Mouse (Mus musculus): ENCODE results near the gene Col4a2. TPM values are rescaled to one million over a fixed set of nuclear protein-coding genes. Genes with fewer than 3 reads are reported as not detected.

Gene Col4a2
- polyA plus RNA-seq, 1 experiment from 2014 or later, result 47.2 TPM

GRCm38 (mm10) chr8:11387282-11387681, 74.7 kb downstream of the Col4a2 start:
- WGBS, result 88% methylated on average over 4 of the region's 4 CpGs
- H3K27me3 ChIP-seq (ENCODE audit: control insufficient read depth, insufficient read depth, low read length), result no peaks in the 10 kb centered on the region
- no peak for ATAC-seq (ENCODE audit: low FRiP score, low TSS enrichment)
- no peak overlapping the region for H3K4me2 ChIP-seq (replicated peaks; ENCODE audit: low read depth)
- no peak overlapping the region for H3K9ac ChIP-seq (ENCODE audit: low read length)
- no peak overlapping the region for H3K27ac ChIP-seq (replicated peaks)
- H3K36me3 ChIP-seq (ENCODE audit: control insufficient read depth, insufficient read depth, low read length), result no peaks in the 10 kb centered on the region
- no peak for DNase-seq (ENCODE audit: low spot score)
- no peak overlapping the region for H3K4me3 ChIP-seq (ENCODE audit: low read depth, low read length)
- no peaks in the 10 kb centered on the region for H3K9me3 ChIP-seq (ENCODE audit: control insufficient read depth, low read length)
- TF ChIP-seq EP300 (optimal IDR thresholded peaks at IDR 0.05) (no peak), CTCF (IDR thresholded peaks at IDR 0.05; ENCODE audit: low read depth) (no peak)
- no peaks in the 10 kb centered on the region for H3K4me1 ChIP-seq (replicated peaks; ENCODE audit: control insufficient read depth, insufficient read depth)

GRCm38 (mm10) chr8:11389275-11390050, 76.9 kb downstream of the Col4a2 start:
- DNase-seq (ENCODE audit: low spot score) (no peak), ATAC-seq (ENCODE audit: low FRiP score, low TSS enrichment) (no peak)
- Histone ChIP-seq H3K27ac (replicated peaks) (no peak overlapping the region), H3K4me3 (ENCODE audit: low read depth, low read length) (no peak overlapping the region), H3K9ac (ENCODE audit: low read length) (no peak overlapping the region), H3K36me3 (ENCODE audit: control insufficient read depth, insufficient read depth, low read length) (no peaks in the 10 kb centered on the region), H3K9me3 (ENCODE audit: control insufficient read depth, low read length) (no peaks in the 10 kb centered on the region), H3K4me2 (replicated peaks; ENCODE audit: low read depth) (no peak overlapping the region), H3K27me3 (ENCODE audit: control insufficient read depth, insufficient read depth, low read length) (no peaks in the 10 kb centered on the region), H3K4me1 (replicated peaks; ENCODE audit: control insufficient read depth, insufficient read depth) (0 out of 2 replicates have a peak, but pooled peaks cover 2% of the 10 kb centered on the region)
- TF ChIP-seq CTCF (IDR thresholded peaks at IDR 0.05; ENCODE audit: low read depth) (no peak), EP300 (optimal IDR thresholded peaks at IDR 0.05) (no peak)
- 76% methylated on average over 11 of the region's 11 CpGs for WGBS

- no peak overlapping the region for H3K9ac ChIP-seq (ENCODE audit: low read length)
- H3K27me3 ChIP-seq (ENCODE audit: control insufficient read depth, insufficient read depth, low read length), result no peaks in the 10 kb centered on the region
- peak overlapping the region; percentile 86 for H3K27ac ChIP-seq (replicated peaks)
- no peak overlapping the region for H3K4me2 ChIP-seq (replicated peaks; ENCODE audit: low read depth)
- ATAC-seq (ENCODE audit: low FRiP score, low TSS enrichment) (peak; percentile 55), DNase-seq (ENCODE audit: low spot score) (peak; percentile 80)
- no peaks in the 10 kb centered on the region; the same call in 1 of the 2 replicates for H3K36me3 ChIP-seq (ENCODE audit: control insufficient read depth, insufficient read depth, low read length)
- H3K4me3 ChIP-seq (ENCODE audit: low read depth, low read length), result no peak overlapping the region
- no peaks in the 10 kb centered on the region for H3K9me3 ChIP-seq (ENCODE audit: control insufficient read depth, low read length)
- peak; percentile 96 for TF ChIP-seq CTCF (IDR thresholded peaks at IDR 0.05; ENCODE audit: low read depth)
- no peak for TF ChIP-seq EP300 (optimal IDR thresholded peaks at IDR 0.05)
- 0% methylated on average over 1 of the region's 1 CpGs for WGBS
- 0 out of 2 replicates have a peak, but pooled peaks cover 2% of the 10 kb centered on the region for H3K4me1 ChIP-seq (replicated peaks; ENCODE audit: control insufficient read depth, insufficient read depth)
Observed at GRCm38 (mm10) chr8:11392739-11393138, 80.1 kb downstream of the Col4a2 start.

GRCm38 (mm10) chr8:11393161-11393560, 80.6 kb downstream of the Col4a2 start:
- Histone ChIP-seq H3K9me3 (ENCODE audit: control insufficient read depth, low read length) (no peaks in the 10 kb centered on the region), H3K9ac (ENCODE audit: low read length) (peak overlapping the region; percentile 4; the same call in 1 of the 2 replicates), H3K27ac (replicated peaks) (peak overlapping the region; percentile 86), H3K4me3 (ENCODE audit: low read depth, low read length) (no peak overlapping the region), H3K27me3 (ENCODE audit: control insufficient read depth, insufficient read depth, low read length) (no peaks in the 10 kb centered on the region), H3K36me3 (ENCODE audit: control insufficient read depth, insufficient read depth, low read length) (no peaks in the 10 kb centered on the region; the same call in 1 of the 2 replicates), H3K4me1 (replicated peaks; ENCODE audit: control insufficient read depth, insufficient read depth) (0 out of 2 replicates have a peak, but pooled peaks cover 2% of the 10 kb centered on the region), H3K4me2 (replicated peaks; ENCODE audit: low read depth) (no peak overlapping the region)
- ATAC-seq (ENCODE audit: low FRiP score, low TSS enrichment) (peak; percentile 76), DNase-seq (ENCODE audit: low spot score) (peak; percentile 43)
- WGBS, result 22% methylated on average over 7 of the region's 7 CpGs
- no peak for TF ChIP-seq EP300 (optimal IDR thresholded peaks at IDR 0.05)
- TF ChIP-seq CTCF (IDR thresholded peaks at IDR 0.05; ENCODE audit: low read depth), result no peak

- Histone ChIP-seq H3K27me3 (ENCODE audit: control insufficient read depth, insufficient read depth, low read length) (no peaks in the 10 kb centered on the region), H3K4me1 (replicated peaks; ENCODE audit: control insufficient read depth, insufficient read depth) (0 out of 2 replicates have a peak, but pooled peaks cover 2% of the 10 kb centered on the region), H3K27ac (replicated peaks) (peak overlapping the region; percentile 86), H3K4me2 (replicated peaks; ENCODE audit: low read depth) (no peak overlapping the region), H3K36me3 (ENCODE audit: control insufficient read depth, insufficient read depth, low read length) (no peaks in the 10 kb centered on the region; the same call in 1 of the 2 replicates), H3K9ac (ENCODE audit: low read length) (no peak overlapping the region), H3K4me3 (ENCODE audit: low read depth, low read length) (no peak overlapping the region), H3K9me3 (ENCODE audit: control insufficient read depth, low read length) (no peaks in the 10 kb centered on the region)
- TF ChIP-seq EP300 (optimal IDR thresholded peaks at IDR 0.05) (no peak), CTCF (IDR thresholded peaks at IDR 0.05; ENCODE audit: low read depth) (no peak)
- ATAC-seq (ENCODE audit: low FRiP score, low TSS enrichment) (peak; percentile 28; the same call in 1 of the 2 replicates), DNase-seq (ENCODE audit: low spot score) (no peak)
- WGBS, result 33% methylated on average over 8 of the region's 8 CpGs
Observed at GRCm38 (mm10) chr8:11393607-11394006, 81.0 kb downstream of the Col4a2 start.

- no peak for ATAC-seq (ENCODE audit: low FRiP score, low TSS enrichment)
- Histone ChIP-seq H3K4me1 (replicated peaks; ENCODE audit: control insufficient read depth, insufficient read depth) (0 out of 2 replicates have a peak, but pooled peaks cover 2% of the 10 kb centered on the region), H3K36me3 (ENCODE audit: control insufficient read depth, insufficient read depth, low read length) (no peaks in the 10 kb centered on the region; the same call in 1 of the 2 replicates), H3K27me3 (ENCODE audit: control insufficient read depth, insufficient read depth, low read length) (no peaks in the 10 kb centered on the region), H3K4me2 (replicated peaks; ENCODE audit: low read depth) (no peak overlapping the region), H3K9me3 (ENCODE audit: control insufficient read depth, low read length) (no peaks in the 10 kb centered on the region), H3K9ac (ENCODE audit: low read length) (no peak overlapping the region), H3K4me3 (ENCODE audit: low read depth, low read length) (no peak overlapping the region), H3K27ac (replicated peaks) (no peak overlapping the region)
- TF ChIP-seq EP300 (optimal IDR thresholded peaks at IDR 0.05), result no peak
- no peak for TF ChIP-seq CTCF (IDR thresholded peaks at IDR 0.05; ENCODE audit: low read depth)
- WGBS, result 63% methylated on average over 9 of the region's 9 CpGs
- DNase-seq (ENCODE audit: low spot score), result no peak
Observed at GRCm38 (mm10) chr8:11394773-11395172, 82.2 kb downstream of the Col4a2 start.
